ENCODE assay signal across 8 mouse cellular contexts in genomic region chr5:143299686-143300085, GRCm38 (mm10). TPM values are rescaled to one million over a fixed set of nuclear protein-coding genes. Genes with fewer than 3 reads are reported as not detected.
A peak's percentile ranks its signal among the peaks of the same experiment; 100 is the strongest.
DNase-seq lines count a peak whose midpoint lies in the region; ATAC-seq and TF ChIP-seq lines count a peak whose summit lies in the region.

No protein-coding gene starts in this region.

- H3K27ac ChIP-seq in intestine, postnatal 0 days (ENCODE audit: low read depth, low read length), result no peak overlapping the region
- no peak overlapping the region for H3K27ac ChIP-seq in intestine, embryonic 15.5 days
- H3K27ac ChIP-seq in cortical plate, adult 2 months (ENCODE audit: insufficient read depth, low read length), result no peak overlapping the region
- no peak overlapping the region for H3K27ac ChIP-seq in limb, embryonic 11.5 days (replicated peaks; ENCODE audit: low read depth, low read length)
- H3K27ac ChIP-seq in spleen, adult 2 months (ENCODE audit: insufficient read depth, low read length), result no peak overlapping the region

- H3K27me3 ChIP-seq in intestine, postnatal 0 days (replicated peaks; ENCODE audit: control insufficient read depth, insufficient read depth, low read length), result no peaks in the 10 kb centered on the region
- H3K27me3 ChIP-seq in intestine, embryonic 15.5 days (replicated peaks), result 0 out of 2 replicates have a peak, but pooled peaks cover under 1% of the 10 kb centered on the region
- H3K27me3 ChIP-seq in limb, embryonic 11.5 days (ENCODE audit: control insufficient read depth, insufficient read depth, low read length), result peaks cover under 1% of the 10 kb centered on the region; the same call in 1 of the 2 replicates
- no peaks in the 10 kb centered on the region for H3K27me3 ChIP-seq in spleen, adult 2 months (ENCODE audit: control insufficient read depth, insufficient read depth, low read length)

- TF ChIP-seq CTCF in intestine, postnatal 0 days (IDR thresholded peaks at IDR 0.05; ENCODE audit: low read depth), result peak; percentile 82
- peak; percentile 66 for TF ChIP-seq CTCF in cortical plate, adult 2 months (IDR thresholded peaks at IDR 0.05; ENCODE audit: extremely low read depth, insufficient read depth, low read length)
- peak; percentile 54; the same call in 1 of the 2 replicates for TF ChIP-seq CTCF in spleen, adult 2 months (IDR thresholded peaks at IDR 0.05; ENCODE audit: extremely low read depth, insufficient read depth, insufficient read length, insufficient replicate concordance)

- no peak for ATAC-seq in intestine, postnatal 0 days
- no peak for ATAC-seq in intestine, embryonic 15.5 days
- ATAC-seq in limb, embryonic 11.5 days (ENCODE audit: insufficient number of reproducible peaks, low FRiP score, low TSS enrichment, low read depth), result no peak

- no peaks in the 10 kb centered on the region for H3K9me3 ChIP-seq in intestine, postnatal 0 days (ENCODE audit: control insufficient read depth)
- no peaks in the 10 kb centered on the region for H3K9me3 ChIP-seq in intestine, embryonic 15.5 days
- no peaks in the 10 kb centered on the region for H3K9me3 ChIP-seq in limb, embryonic 11.5 days (ENCODE audit: control insufficient read depth, low read length)

- WGBS in intestine, postnatal 0 days, result 90% methylated on average over 4 of the region's 4 CpGs
- WGBS in intestine, embryonic 15.5 days, result 92% methylated on average over 4 of the region's 4 CpGs
- 93% methylated on average over 4 of the region's 4 CpGs for WGBS in limb, embryonic 11.5 days
- 91% methylated on average over 4 of the region's 4 CpGs for WGBS in spleen, adult 2 months

- peak; percentile 20 to 46 for DNase-seq in CD8-positive naive resting alpha-beta T cell, adult 2 months (ENCODE audit: low read depth in 2 of 2, low spot score in 2 of 2)
- peak; percentile 82 for DNase-seq in ZHBTc4 (ENCODE audit: low read depth, low spot score)
- peak; percentile 75 for DNase-seq in limb, embryonic 11.5 days (ENCODE audit: low spot score)
- DNase-seq in spleen, adult 2 months (ENCODE audit: low read depth in 1 of 2, low spot score in 2 of 2), result peak in 1 of 2 experiments; percentile 33
- no peak for DNase-seq in urinary bladder, postnatal 4 days (ENCODE audit: low spot score in 2 of 2)

- TF ChIP-seq POLR2A in cortical plate, adult 2 months (IDR thresholded peaks at IDR 0.05; ENCODE audit: extremely low read depth, insufficient read depth, low read length), result no peak
- TF ChIP-seq POLR2A in spleen, adult 2 months (IDR thresholded peaks at IDR 0.05; ENCODE audit: low read depth, low read length), result no peak

- no peak overlapping the region for H3K9ac ChIP-seq in intestine, postnatal 0 days (ENCODE audit: low read depth, low read length)
- no peak overlapping the region for H3K9ac ChIP-seq in intestine, embryonic 15.5 days
- no peak overlapping the region for H3K9ac ChIP-seq in limb, embryonic 11.5 days (ENCODE audit: low read length)

- no peak overlapping the region for H3K4me2 ChIP-seq in intestine, postnatal 0 days (replicated peaks; ENCODE audit: low read depth)
- H3K4me2 ChIP-seq in intestine, embryonic 15.5 days (replicated peaks), result no peak overlapping the region
- no peak overlapping the region for H3K4me2 ChIP-seq in limb, embryonic 11.5 days (ENCODE audit: low read depth, severe bottlenecking)

- H3K4me3 ChIP-seq in intestine, postnatal 0 days (ENCODE audit: low read depth, low read length), result no peak overlapping the region
- H3K4me3 ChIP-seq in intestine, embryonic 15.5 days (replicated peaks), result no peak overlapping the region
- no peak overlapping the region for H3K4me3 ChIP-seq in cortical plate, adult 2 months (ENCODE audit: insufficient read depth, low read length)
- no peak overlapping the region for H3K4me3 ChIP-seq in limb, embryonic 11.5 days (ENCODE audit: low read depth, low read length)
- no peak overlapping the region for H3K4me3 ChIP-seq in spleen, adult 2 months (ENCODE audit: extremely low read depth, insufficient read depth, insufficient read length)

- H3K4me1 ChIP-seq in intestine, postnatal 0 days (replicated peaks; ENCODE audit: control insufficient read depth, insufficient read depth, low read length), result no peaks in the 10 kb centered on the region
- H3K4me1 ChIP-seq in intestine, embryonic 15.5 days (replicated peaks), result no peaks in the 10 kb centered on the region
- H3K4me1 ChIP-seq in cortical plate, adult 2 months (ENCODE audit: control insufficient read depth, insufficient read depth, low read length), result no peaks in the 10 kb centered on the region
- no peaks in the 10 kb centered on the region for H3K4me1 ChIP-seq in limb, embryonic 11.5 days (ENCODE audit: control insufficient read depth, insufficient read depth, low read length)
- no peaks in the 10 kb centered on the region; the same call in 1 of the 2 replicates for H3K4me1 ChIP-seq in spleen, adult 2 months (ENCODE audit: control insufficient read depth, insufficient read depth, insufficient read length)

- peaks cover 31% of the 10 kb centered on the region for H3K36me3 ChIP-seq in intestine, postnatal 0 days (ENCODE audit: control insufficient read depth, insufficient read depth)
- H3K36me3 ChIP-seq in intestine, embryonic 15.5 days, result peaks cover 23% of the 10 kb centered on the region
- peaks cover 16% of the 10 kb centered on the region for H3K36me3 ChIP-seq in limb, embryonic 11.5 days (ENCODE audit: control insufficient read depth, insufficient read depth, low read length)
- peaks cover 27% of the 10 kb centered on the region for H3K36me3 ChIP-seq in spleen, adult 2 months (ENCODE audit: control insufficient read depth, insufficient read depth, low read length)

RNA-seq across cellular contexts. Expression of gene Zfp853, which starts 6.3 kb away (rescaled TPM):
- not detected in 2 replicates for polyA plus RNA-seq in intestine, postnatal 0 days (2015; fragmentation: Nextera tagmentation; extraction: Ambion mirVana)
- 0.05 and 0.06 TPM in 2 replicates for polyA plus RNA-seq in intestine, embryonic 15.5 days (2015; fragmentation: Nextera tagmentation; extraction: Ambion mirVana)
- polyA plus RNA-seq in cortical plate, adult 2 months (2012; rRNA removed), result 10.4 and 11.8 TPM in 2 replicates
- polyA plus RNA-seq in limb, embryonic 11.5 days (2014; fragmentation: Nextera tagmentation; extraction: Ambion mirVana), result 0.08 TPM in 1 of 2 replicates, not detected in the other
- polyA plus RNA-seq in spleen, adult 2 months (2012; rRNA removed), result 0.91 and 1.1 TPM in 2 replicates

RNA-seq across cellular contexts. Expression of gene E130309D02Rik, which starts 15.5 kb away (rescaled TPM):
- 14.7 and 14.9 TPM in 2 replicates for polyA plus RNA-seq in intestine, postnatal 0 days (2015; fragmentation: Nextera tagmentation; extraction: Ambion mirVana)
- 33.9 and 35.6 TPM in 2 replicates for polyA plus RNA-seq in intestine, embryonic 15.5 days (2015; fragmentation: Nextera tagmentation; extraction: Ambion mirVana)
- polyA plus RNA-seq in cortical plate, adult 2 months (2012; rRNA removed), result 16.3 and 16.9 TPM in 2 replicates
- polyA plus RNA-seq in limb, embryonic 11.5 days (2014; fragmentation: Nextera tagmentation; extraction: Ambion mirVana), result 52.5 and 53.4 TPM in 2 replicates
- 24.9 and 35.0 TPM in 2 replicates for polyA plus RNA-seq in spleen, adult 2 months (2012; rRNA removed)

RNA-seq across cellular contexts. Expression of gene Zdhhc4, which starts 29.4 kb away (rescaled TPM):
- polyA plus RNA-seq in intestine, postnatal 0 days (2015; fragmentation: Nextera tagmentation; extraction: Ambion mirVana), result 46.5 and 52.4 TPM in 2 replicates
- 63.8 and 64.9 TPM in 2 replicates for polyA plus RNA-seq in intestine, embryonic 15.5 days (2015; fragmentation: Nextera tagmentation; extraction: Ambion mirVana)
- polyA plus RNA-seq in cortical plate, adult 2 months (2012; rRNA removed), result 67.2 and 67.6 TPM in 2 replicates
- 74.1 and 75.1 TPM in 2 replicates for polyA plus RNA-seq in limb, embryonic 11.5 days (2014; fragmentation: Nextera tagmentation; extraction: Ambion mirVana)
- polyA plus RNA-seq in spleen, adult 2 months (2012; rRNA removed), result 55.2 and 60.2 TPM in 2 replicates

RNA-seq across cellular contexts. Expression of gene Zfp316, which starts 29.9 kb away (rescaled TPM):
- polyA plus RNA-seq in intestine, postnatal 0 days (2015; fragmentation: Nextera tagmentation; extraction: Ambion mirVana), result 0.81 and 0.86 TPM in 2 replicates
- polyA plus RNA-seq in intestine, embryonic 15.5 days (2015; fragmentation: Nextera tagmentation; extraction: Ambion mirVana), result 2.2 and 2.4 TPM in 2 replicates
- 13.9 and 15.8 TPM in 2 replicates for polyA plus RNA-seq in cortical plate, adult 2 months (2012; rRNA removed)
- polyA plus RNA-seq in limb, embryonic 11.5 days (2014; fragmentation: Nextera tagmentation; extraction: Ambion mirVana), result 2.0 and 3.4 TPM in 2 replicates
- polyA plus RNA-seq in spleen, adult 2 months (2012; rRNA removed), result 4.2 and 7.8 TPM in 2 replicates

RNA-seq across cellular contexts. Expression of gene Grid2ip, which starts 57.5 kb away (rescaled TPM):
- 0.04 and 0.10 TPM in 2 replicates for polyA plus RNA-seq in intestine, postnatal 0 days (2015; fragmentation: Nextera tagmentation; extraction: Ambion mirVana)
- 0.11 and 0.15 TPM in 2 replicates for polyA plus RNA-seq in intestine, embryonic 15.5 days (2015; fragmentation: Nextera tagmentation; extraction: Ambion mirVana)
- polyA plus RNA-seq in cortical plate, adult 2 months (2012; rRNA removed), result 2.3 and 3.0 TPM in 2 replicates
- polyA plus RNA-seq in limb, embryonic 11.5 days (2014; fragmentation: Nextera tagmentation; extraction: Ambion mirVana), result 0.31 and 0.88 TPM in 2 replicates
- not detected in 2 replicates for polyA plus RNA-seq in spleen, adult 2 months (2012; rRNA removed)

Comparison
In these comparisons a context has a peak if more than half of its experiments do, and no peak if none do; other contexts are left out.
1. DNase-seq: peak in CD8-positive naive resting alpha-beta T cell, adult 2 months (2 of 2), ZHBTc4 (single experiment) and limb, embryonic 11.5 days (single experiment); none in urinary bladder, postnatal 4 days (0 of 2).
2. Peak in every context shown above with its lines, with median percentiles within 50 percentile points of each other: CTCF ChIP-seq.